Mouse (Mus musculus): ENCODE results near the gene Pkn3. TPM values are rescaled to one million over a fixed set of nuclear protein-coding genes. Genes with fewer than 3 reads are reported as not detected.
"Not testable (repeated sequence)": the region's sequence is repeated elsewhere in the genome, so short reads cannot be mapped to it uniquely, and the experiment has no call there.

The Pkn3 gene
- total RNA-seq, 2 experiments from 2014 or later: not detected

DNA sequence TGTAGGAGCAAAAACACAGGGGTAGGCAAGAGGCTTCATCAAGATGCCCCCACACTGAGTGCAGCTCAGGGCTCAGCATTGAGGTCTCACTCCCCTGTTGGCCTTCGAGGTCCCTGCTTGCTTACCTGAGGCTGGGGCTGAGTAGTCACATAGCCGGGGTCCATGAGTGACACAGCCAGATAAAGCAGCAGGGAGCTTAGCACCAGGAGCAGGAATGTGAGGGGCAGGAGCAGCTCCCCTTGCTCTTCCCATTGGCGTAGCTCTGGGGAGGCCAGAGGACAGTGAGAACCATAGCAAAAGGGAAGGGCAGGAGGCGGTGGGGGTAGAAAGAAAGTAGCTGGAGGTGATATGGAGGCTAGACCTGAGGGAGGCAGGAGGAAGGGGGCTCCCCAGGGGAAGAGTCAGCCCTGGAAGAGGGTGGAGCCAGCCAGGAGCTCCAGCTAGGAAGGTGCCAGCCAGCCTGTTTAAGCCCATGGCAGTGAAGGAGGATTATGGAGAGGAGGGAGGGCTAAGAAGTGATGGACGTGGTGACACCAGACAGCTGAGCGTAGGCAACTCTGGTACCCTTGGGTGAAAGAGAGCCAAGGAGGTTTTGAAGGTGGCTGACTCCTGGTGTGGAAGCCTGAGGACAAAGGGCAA is 14.9 kb downstream of the Pkn3 start:
- ATAC-seq (replicated peaks; ENCODE audit: low FRiP score, poor library complexity, severe bottlenecking): no peak

DNA sequence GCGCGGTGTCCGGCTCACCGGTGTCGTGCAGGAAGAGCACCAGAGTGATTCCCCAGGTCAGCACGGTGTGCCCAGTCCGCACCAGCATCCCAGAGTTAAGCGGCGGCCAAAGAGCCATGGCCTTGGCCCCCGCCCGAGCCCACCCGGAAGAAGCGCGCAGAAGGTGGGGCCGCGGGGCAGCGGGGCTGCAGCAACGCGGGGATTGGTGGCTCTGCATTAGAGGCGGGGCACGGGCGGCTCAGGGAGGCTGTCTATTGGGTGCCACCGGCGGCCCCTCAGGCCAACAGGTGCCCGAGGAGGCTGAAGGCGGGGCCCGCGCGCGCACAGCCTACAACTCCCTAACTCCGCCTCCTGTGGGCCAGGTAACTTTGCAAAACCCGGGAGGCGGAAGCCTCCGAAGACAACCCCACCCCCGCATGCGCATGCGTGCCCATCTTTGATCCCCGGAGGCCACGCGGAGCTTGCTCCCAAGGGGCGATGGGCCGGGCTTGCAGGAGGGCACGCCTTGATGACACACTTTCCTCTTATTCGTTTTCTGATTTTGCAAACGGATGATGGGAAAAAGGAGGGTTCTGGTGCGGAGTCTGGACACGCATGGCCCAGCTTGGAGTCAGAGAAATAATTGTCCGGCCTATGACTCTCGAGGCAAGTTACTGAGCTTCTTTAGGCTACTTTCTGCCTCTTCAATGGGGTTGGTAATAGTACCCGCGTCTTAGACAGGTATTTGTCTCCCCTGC is 16.2 kb downstream of the Pkn3 start, which contains the start of gene Zdhhc12:
TSS of gene Zdhhc12 (minus strand) at position 178 of the 737 bp plus-strand sequence.
- ATAC-seq (replicated peaks; ENCODE audit: low FRiP score, poor library complexity, severe bottlenecking): peak; percentile 94

DNA sequence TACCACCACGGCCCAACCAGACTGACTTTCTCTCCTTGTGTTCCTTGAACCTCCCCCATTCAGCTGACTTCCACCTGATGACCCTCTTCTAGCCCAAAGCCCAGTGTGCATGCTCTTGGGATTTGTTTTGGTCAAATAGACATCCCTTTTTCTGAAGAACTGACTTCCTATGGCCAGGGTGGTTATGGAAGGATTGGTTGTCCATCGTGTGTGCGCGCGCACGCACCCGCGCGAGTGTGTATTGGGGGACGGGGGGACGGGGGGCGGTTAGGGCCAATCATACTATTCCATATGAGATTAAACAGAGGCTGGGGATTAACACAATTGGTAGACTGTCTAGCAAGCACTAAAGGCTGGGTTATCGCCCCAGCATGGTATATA is 16.7 kb downstream of the Pkn3 start:
- ATAC-seq (replicated peaks; ENCODE audit: low FRiP score, poor library complexity, severe bottlenecking): no peak

DNA sequence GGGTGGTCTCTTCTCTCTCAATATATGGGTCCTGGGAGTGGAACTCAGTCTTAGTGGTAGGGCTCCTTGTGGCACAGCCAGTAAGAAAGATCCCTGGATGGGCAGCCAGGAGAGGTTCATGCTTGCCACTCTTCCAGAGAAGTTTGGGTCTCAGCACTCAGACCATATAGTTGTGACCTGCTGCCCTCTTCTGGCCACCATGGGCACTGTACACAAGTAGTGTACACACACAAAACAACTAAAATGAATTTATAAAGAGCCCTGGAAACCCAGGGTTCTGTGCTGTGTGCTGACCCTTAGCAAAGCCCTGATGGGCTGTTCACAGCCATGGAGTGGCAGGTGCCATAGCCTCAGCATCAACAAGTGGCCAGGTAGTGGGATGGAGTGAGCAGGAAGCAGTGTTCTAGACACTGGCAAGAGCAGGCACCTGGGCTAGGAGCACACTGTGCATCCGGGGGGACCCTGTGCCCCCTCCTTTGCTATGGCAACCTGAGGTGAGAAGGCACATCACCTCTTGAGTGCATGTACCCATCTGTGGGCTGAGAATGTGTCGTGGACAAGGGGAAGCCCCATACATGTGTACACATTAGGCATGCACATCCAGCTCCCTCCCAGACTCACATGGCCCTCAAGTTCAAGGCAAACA is 18.5 kb downstream of the Pkn3 start:
- peak; percentile 47; the same call in 1 of the 2 replicates for ATAC-seq (replicated peaks; ENCODE audit: low FRiP score, poor library complexity, severe bottlenecking)

DNA sequence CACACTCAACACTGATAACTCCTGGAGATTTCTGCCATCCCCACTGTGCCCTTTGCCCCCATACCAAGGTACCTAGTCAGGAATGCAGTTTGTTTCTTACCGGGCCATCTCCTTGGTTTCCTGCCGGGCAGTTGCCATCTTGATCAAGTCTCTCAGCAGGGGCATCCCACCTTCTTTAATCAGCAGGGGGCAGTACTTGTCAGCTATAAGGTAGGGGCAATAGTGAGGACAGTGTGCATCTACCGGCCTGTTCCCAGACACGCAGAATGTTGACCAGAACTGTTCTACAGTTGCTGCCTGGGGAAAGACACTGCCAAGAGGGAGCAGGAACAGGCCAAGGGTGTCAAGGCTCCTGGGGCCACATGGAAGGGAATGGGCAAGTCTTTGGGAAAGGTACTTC is 22.7 kb downstream of the Pkn3 start:
- no peak for ATAC-seq (replicated peaks; ENCODE audit: low FRiP score, poor library complexity, severe bottlenecking)

DNA sequence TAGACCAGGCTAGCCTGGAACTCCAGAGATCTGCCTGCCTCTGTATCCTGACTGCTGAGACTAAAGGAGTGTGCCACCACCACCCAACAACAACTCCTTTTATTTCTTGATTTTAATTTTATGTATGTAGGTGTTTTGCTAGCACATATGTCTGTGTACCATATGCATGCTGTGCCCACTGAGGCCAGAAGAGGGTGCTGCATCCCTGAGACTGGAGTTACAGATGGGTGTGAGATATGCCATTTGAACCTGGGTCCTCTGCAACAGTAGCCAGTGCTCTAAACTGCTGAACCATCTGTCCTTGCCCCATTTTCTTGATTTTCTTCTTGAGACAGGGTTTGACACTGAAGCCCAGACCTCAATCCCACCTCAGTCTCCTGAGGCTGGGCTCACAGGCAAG is 28.9 kb downstream of the Pkn3 start:
- ATAC-seq (replicated peaks; ENCODE audit: low FRiP score, poor library complexity, severe bottlenecking): 0 out of 2 replicates have a peak, but pooled peaks have one; percentile 55

DNA sequence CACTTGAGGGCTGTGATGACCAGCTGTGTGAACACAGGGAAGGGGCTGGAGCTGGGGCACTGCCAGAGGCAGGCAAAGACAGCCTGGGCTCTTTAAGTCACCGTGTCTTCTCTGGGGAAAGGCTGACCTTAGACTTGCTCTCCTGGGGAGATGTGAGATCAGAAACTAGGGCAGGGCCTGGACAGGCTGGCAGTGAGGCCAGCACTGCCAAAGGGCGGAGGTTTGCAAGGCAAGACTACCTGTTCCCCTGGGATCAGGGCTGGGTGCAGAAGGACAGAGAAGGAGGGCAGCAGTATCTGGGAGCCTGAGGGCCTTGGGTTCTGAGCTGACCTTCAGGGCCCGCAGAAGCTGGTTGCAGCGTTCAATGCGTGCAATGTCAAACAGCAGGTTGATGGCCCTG is 30.2 kb downstream of the Pkn3 start:
- ATAC-seq (replicated peaks; ENCODE audit: low FRiP score, poor library complexity, severe bottlenecking): no peak

DNA sequence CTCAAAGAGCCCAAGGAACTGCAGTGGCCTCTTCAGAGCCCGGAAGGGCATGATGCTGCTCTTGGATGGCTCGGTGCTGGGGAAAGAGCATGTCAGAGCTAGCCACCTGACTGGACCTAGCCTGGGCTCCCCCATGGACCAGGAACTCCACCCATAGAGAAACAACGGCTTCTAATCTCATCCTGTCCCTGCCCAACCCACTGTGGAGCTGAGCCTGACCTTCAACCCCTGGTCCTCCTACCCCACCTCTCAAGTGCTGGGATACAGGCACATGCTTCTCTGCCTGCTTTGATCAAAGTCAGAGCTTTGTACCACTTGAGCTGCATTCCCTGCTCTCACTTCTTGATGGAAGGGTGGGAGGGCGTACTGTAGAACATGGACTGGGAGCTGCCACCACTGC is 30.8 kb downstream of the Pkn3 start:
- no peak for ATAC-seq (replicated peaks; ENCODE audit: low FRiP score, poor library complexity, severe bottlenecking)

DNA sequence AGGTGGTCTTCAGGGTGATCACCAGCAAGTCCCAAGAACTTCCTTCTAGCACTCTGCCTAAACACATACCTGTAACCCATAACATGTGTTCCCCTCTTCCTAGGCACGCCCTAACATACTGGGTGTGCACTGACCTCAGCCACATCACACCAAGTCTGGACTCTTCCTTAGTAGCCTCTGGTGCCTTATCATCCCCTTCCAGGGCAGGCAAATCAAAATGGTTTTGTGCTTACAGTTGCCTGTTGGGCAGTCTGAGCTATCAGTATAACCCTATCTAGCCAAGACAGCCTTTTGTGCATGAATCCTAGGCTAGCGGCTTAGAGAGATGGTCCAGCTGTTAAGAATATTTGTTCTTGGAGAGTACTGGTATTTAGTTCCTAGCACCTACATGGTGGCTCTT is 34.0 kb downstream of the Pkn3 start:
- ATAC-seq (replicated peaks; ENCODE audit: low FRiP score, poor library complexity, severe bottlenecking): no peak

DNA sequence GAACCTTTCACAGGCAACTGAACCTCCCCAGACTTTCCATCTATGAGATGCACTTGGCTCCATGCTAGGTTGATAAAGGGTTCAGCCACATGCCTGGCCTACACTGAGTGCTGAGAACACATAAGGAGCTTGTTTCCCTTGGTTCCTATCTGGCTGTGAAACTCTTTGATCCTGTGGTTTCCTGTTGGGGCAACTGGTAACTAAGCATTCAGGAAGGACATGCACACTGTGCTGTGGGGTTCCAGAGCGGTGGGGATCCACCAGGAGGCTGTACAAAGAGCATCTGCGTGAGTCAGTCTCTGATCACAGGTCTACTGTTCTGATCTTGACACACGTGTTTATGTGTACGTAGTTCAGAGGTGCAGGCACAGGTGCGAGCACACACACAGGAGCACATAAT is 35.1 kb downstream of the Pkn3 start:
- ATAC-seq (replicated peaks; ENCODE audit: low FRiP score, poor library complexity, severe bottlenecking): no peak

DNA sequence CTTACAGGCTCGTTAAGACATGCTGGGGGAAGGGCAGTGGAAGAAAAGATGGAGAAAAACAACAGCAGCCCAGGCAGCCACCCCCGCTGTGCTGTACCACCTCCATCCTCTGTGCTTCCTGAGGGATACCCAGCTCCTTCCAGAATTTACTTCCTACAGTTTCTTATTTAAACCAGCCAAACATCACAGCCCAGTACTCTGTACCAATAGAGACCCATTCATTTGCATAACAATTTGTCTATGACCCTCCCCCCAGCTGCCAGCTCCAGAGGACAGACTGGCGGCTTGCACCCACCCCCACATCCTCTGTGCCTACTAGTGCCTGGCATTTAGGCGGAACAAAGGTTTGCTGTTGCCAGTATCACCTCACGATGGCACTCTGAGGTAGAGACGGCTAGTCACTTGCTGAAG is 42.2 kb downstream of the Pkn3 start:
- no peak for ATAC-seq (replicated peaks; ENCODE audit: low FRiP score, poor library complexity, severe bottlenecking)

DNA sequence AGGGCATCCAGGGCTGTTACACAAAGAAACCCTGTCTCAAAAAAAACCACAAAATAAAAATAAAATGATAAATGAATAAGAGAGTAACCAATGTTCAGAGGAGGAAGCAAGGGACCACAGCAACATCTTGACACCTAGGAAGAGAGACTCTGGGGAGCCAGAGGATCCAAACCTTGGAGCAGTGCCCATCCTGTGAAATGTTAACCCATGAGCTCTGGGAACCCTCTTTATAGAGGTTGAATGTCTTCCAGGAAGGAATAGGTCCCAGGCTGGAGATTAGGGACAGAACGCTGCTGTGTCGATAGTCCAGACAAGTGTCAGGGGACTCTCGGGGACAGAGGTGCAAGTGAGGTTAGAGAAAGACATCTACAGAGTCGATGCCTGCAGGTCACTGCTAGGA is 42.8 kb downstream of the Pkn3 start:
- no peak for ATAC-seq (replicated peaks; ENCODE audit: low FRiP score, poor library complexity, severe bottlenecking)

DNA sequence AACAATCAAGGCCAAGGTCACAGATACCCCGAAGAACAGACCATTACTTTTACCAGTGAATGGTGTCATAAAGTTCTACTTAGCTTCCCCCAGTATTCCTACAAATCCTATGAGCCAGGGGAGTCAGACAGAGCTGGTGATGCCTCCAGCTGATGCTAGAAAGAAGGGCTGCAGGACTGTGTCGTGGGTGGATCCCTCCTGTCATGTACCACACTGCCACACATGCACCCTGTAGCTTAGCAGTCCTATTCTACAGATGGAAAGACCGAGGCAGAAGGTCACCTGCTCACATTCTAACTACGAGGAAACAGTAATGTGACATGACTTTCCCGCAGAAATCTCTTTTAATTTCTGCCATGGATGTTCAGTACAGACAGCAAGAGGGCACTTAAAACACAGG is 45.3 kb downstream of the Pkn3 start:
- no peak for ATAC-seq (replicated peaks; ENCODE audit: low FRiP score, poor library complexity, severe bottlenecking)

DNA sequence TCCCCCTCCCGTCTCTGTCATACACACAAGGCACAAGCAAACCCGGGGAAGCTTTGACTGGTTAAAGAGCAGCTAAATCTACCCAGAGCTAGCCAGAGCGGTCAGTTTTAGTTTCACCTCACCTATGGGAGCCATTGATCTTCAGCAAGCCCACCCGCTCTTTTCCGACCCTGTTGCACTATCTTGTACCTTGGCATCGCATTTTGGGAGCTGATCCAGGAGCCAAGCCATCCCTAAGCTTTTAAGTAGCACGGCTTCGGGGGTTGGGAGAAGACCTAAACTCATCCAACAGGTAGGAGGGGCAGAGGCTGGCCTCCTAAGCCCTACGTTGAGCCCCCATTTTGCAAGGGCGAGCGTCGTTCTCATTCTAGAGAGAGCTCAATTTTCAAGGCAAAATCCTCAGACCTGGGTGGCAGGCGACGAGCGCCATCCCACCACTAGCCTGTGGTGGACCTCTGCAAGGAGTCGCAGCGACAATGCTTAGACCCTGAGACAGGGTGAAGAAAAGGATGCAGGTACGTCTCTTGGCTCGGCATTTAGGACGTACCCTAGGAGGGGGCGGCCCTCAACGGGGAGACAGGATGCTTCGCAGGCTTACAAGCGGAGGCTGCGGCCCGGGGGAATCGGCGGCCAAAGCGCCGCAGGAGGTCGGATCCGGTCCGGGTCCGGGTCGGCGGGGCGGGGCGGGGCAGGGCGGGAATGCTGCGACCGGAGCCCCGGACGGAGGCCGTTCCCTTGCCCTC is 46.4 kb downstream of the Pkn3 start:
- ATAC-seq (replicated peaks; ENCODE audit: low FRiP score, poor library complexity, severe bottlenecking): peak; percentile 11; the same call in 1 of the 2 replicates

DNA sequence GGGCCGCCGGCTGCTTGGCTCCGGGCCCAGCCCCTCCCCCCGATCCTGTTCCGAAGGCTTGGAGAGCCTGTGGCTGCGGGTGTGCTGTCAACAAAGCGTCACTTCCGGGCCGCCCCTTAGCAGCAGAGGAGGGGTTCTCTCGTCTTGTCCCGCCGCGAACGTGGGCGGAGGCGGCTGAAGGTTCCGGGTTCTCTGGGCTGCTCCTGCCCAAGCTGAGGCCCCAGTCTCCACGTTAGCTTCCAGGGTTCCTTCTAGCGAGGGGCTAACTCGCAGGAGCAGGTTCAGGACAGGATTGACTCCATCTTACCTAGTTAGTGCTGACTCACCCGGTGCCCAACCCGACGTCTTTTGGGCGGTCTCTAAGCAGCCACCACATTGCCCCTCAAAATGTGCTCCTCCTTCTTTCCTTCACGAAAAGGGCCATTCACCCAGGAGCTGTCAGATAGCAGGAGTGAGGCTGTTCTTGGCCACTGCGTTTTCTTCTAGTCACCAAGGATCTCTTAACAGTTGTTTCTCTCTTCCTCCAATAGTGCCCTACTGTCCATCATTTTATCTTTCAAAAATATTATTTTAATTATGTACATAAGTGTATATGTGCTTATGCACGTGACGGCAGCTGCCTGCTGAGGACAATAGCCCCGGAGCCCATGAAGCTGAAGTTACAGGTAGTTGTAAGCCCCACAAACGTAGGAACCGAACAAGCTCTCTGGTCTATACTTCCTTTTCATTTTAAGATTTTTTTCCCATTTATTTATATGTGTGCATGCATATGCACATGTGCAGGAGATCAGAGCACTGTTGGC is 47.2 kb downstream of the Pkn3 start, which contains the start of gene Zer1:
TSS of gene Zer1 (minus strand) at position 114 of the 803 bp plus-strand sequence.
- ATAC-seq (replicated peaks; ENCODE audit: low FRiP score, poor library complexity, severe bottlenecking): peak; percentile 92

DNA sequence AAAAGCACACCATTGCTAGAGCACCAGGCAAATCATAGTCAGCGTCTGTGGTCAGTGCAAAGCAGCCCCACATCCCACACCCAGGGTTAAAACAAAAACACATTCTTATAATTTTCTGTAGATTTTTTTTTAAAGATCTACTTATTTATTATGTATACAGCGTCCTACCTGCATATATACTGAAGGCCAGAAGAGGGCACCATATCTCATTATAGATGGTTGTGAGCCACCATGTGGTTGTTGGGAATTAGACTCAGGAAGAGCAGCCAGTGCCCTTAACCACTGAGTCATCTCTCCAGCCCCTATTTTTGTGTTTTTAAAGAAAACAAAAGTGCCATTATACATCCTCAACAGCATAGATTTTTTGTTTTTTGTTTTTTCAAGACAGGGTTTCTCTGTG is 51.3 kb downstream of the Pkn3 start:
- ATAC-seq (replicated peaks; ENCODE audit: low FRiP score, poor library complexity, severe bottlenecking): no peak

DNA sequence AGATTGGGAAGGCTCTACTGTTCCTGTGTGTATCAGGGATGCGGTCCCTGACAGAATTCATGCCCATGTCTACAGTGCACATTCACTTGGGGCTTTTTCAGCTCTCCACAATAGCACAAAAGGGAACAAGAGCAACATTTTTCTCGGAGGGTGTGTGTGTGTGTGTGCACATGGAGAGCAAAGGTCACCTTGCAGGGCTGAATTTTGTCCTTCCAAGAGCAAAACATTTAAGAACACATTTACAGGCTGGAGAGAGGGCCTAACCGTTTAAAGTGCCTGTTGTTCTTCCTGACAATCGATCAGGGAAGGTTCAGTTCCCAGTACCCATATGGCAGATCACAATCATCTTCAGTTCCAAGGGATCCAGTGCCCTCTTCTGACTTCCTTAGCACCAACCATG is 52.7 kb downstream of the Pkn3 start:
- ATAC-seq (replicated peaks; ENCODE audit: low FRiP score, poor library complexity, severe bottlenecking): no peak

DNA sequence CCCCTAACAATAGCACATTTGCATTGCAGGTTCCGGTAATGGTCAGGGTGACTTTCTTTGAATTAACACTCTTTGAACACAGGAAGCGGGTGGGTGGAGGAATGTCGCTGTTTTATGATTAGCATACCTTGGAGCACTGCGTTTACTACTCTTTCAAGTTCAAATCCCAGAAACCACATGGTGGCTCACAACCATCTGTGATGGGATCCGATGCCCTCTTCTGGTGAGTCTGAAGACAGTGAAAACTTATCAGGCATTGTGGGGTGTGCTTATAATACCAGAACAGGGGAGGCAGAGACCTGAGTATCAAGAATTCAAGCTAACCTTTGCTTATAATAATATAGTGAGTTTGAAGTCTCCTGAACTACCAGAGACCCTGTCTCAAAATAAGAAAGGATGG is 53.8 kb downstream of the Pkn3 start:
- not testable (repeated sequence) for ATAC-seq (replicated peaks; ENCODE audit: low FRiP score, poor library complexity, severe bottlenecking)

DNA sequence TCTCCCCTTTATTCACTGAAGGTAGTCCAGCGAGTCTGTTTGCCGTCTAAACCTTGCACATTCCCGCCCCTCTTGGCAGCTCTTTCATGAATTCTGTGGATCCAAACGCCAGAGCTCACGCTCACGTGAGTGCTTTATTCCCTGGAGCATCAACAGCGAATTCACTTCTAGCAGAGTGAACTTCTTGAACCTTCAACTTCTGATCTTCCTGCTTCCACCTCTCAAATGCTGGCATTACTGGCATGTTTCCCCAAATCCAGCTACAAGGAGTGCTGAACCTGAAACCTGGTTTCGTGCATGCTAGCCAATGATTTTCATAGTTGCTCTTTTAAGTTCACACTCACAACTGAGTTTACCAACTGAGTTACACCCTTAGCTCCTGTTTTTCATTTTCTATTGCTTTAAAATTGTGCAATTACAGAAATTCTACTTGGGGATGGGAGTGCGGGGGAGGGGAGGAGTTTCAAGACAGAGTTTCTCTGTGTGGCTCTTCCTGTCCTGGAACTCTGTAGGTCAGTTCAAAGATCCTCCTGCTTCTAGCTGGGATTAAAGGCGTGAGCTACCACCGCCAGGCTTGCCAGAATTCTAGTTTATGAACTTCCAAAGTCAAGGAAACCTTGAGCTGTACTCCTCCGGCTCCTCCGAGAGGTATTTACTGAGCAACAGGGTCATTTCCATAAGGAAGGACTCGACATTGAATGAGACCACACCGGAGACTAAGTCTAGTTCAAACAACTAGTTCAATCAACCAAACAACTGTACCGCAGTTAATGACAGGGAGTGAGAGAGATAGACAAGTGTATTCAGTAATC is 55.5 kb downstream of the Pkn3 start:
- no peak; the same call in none of the 2 replicates for ATAC-seq (replicated peaks; ENCODE audit: low FRiP score, poor library complexity, severe bottlenecking)
